Mouse (Mus musculus): ENCODE data around the gene Mlph.

DNA sequence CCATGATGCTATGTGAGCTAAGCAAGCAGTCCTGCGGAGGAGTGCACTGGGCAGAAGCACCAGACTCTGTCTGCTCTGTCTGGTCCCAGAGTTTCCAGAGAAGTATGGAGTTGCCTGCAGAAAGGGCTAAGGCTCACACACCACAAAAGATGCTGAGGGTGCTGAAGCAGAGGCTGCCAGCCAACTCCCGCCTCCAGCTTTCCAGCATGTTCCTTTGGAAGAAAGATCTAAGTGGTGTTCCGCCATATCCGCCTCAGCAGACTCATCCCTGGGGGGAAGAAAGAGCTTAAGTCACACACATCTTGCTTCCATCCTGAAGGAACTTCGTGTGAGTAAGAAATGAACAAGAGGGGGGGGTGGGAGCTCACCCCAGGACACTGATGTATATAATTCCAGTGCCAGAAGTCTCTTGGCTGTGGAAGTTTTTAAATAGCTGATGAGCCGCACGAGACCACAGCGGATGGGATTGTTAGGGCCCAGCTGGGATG is 10.9 kb upstream of the Mlph start:
- TF ChIP-seq CTCF (IDR thresholded peaks at IDR 0.05; ENCODE audit: low read depth) (no peak), EP300 (optimal IDR thresholded peaks at IDR 0.05) (no peak)
